Mouse (Mus musculus) brown adipose tissue, adult 24 weeks (tissue): ENCODE data around the gene Dcx. TPM values are rescaled to one million over a fixed set of nuclear protein-coding genes. Genes with fewer than 3 reads are reported as not detected.

ENCODE experiments used
- H3K27ac ChIP-seq: fragments of 200-500 bp; replicated peaks from 2 replicates; pipeline ENCODE4 v1.5.1; 2012; ENCODE audit warnings: low read depth, mild to moderate bottlenecking, low read length
- H3K4me1 ChIP-seq: fragments of 200-500 bp; 2 replicates; pipeline ENCODE4 v1.6.1; 2012; ENCODE audit warnings: low read length, mixed read lengths; ENCODE audit not compliant: control insufficient read depth, insufficient read depth, insufficient read length
- H3K4me3 ChIP-seq: fragments of 200-500 bp; 2 replicates; pipeline ENCODE4 v1.5.1; 2012; ENCODE audit warnings: low read depth, mild to moderate bottlenecking, low read length, moderate library complexity; ENCODE audit not compliant: insufficient read depth
- polyA plus RNA-seq: library from polyadenylated mRNA; stranded (reverse); fragments of >200 nt; gene quantifications from 2 replicates; pipeline ENCODE4 v1.2.4, GENCODE M21; 2012; ENCODE audit not compliant: missing spikeins, insufficient read depth, insufficient read length

Dcx gene
- polyA plus RNA-seq, 1 experiment, result not detected

DNA sequence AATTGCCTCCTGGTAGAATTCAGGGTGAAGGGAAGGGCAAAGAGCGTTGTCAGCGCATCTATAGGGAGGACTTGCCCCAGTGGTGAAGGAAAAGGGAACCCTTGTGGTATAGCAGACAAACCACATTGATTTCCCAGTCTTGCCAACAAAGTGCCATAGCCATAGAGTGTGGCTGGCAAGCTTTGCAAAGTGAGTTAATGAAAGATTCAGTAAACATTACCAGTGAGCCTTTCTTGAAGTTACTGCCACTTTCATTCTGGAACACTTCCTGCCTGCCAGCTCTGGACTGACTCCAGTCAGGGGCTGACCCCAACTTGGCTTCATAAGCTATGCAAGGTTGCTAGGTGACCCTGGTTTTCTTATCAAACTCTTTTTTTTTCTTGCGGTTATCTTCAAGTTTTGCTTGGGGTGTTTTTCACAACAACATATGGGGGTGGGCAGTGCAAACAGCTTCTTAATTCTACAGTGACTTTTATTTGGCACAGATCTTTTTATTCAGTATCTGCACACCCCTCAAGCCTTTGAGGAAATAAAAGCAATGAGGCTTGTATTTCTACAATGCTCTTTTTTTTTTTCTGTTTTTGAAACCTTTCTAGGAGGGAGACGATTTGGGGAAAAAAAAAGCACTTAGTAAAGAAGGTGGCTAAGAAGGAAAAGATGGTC is 51.2 kb downstream of the Dcx start:
- Histone ChIP-seq H3K4me3 (no peak overlapping the region), H3K4me1 (no peaks in the 10 kb centered on the region), H3K27ac (no peak overlapping the region)

GRCm38 (mm10) chrX:143879631-143880030 is 53.5 kb downstream of the Dcx start:
- Histone ChIP-seq H3K4me1 (no peaks in the 10 kb centered on the region), H3K27ac (no peak overlapping the region), H3K4me3 (no peak overlapping the region)

DNA sequence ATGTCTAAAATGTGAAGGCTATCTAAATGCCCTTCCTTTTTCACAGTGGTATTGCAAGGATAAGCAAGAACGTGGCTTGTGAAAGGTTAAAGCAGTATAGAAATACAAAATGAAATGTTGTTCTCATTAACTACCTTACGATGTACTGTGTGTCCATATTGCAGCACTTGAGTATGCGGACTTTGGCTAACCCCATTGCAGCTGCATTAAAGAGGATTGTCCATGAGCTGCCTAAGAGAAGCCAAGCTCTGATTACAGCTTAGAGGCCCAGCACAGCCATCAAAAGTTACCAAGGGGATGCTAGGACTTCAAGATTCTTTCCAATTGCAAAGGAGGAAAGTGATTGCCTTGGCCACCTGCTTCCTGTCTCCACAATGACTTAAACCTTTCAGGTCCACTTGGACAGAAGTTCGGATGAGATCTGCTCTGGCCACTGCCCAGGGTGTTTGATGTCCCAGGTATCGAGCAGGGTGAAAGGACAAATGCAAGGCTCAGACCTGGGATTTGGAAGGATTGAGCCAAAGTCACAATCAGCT is 65.9 kb downstream of the Dcx start:
- H3K4me1 ChIP-seq, result no peaks in the 10 kb centered on the region
- no peak overlapping the region for H3K27ac ChIP-seq
- H3K4me3 ChIP-seq, result no peak overlapping the region

DNA sequence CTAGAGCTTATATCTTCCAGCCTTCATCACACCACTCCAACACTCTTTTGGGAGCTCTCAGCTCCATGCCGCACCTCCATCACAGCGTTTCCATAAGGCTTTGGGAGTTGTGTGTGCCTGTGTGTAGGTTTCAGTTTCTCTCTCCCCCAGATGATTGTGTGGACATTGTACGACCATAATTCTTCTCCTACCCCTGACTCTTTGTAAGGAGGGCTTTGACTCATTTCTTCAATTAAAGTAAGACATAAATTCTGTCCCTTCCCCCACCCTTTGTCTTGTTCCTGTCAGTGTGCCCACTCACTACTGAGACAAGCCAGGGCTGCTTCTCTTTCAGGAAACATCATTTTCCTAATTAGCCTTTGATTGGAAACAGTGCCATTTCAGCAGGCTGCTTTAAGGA is 81.8 kb downstream of the Dcx start:
- H3K27ac ChIP-seq, result no peak overlapping the region
- H3K4me1 ChIP-seq, result no peaks in the 10 kb centered on the region
- no peak overlapping the region for H3K4me3 ChIP-seq

DNA sequence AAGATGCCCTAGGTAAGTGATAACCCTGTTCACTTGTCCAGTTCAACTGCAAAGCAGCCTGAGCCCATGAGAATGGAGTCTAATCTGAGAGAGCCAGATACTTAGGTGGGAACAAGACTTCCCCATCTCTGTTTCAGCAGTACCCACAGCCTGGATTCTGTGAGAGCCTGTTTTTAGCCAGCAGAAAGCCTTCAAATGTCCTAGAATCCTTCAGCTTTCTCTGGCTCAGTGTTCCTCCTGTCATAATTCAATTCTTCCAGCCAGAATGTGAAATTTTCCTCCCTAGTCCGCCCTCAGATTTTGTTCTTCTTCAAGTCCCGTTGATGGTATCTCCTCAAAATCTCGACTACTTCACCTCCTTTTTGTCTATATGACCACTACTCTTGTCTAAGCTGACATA is 83.1 kb downstream of the Dcx start:
- Histone ChIP-seq H3K4me1 (no peaks in the 10 kb centered on the region), H3K27ac (no peak overlapping the region), H3K4me3 (no peak overlapping the region)

GRCm38 (mm10) chrX:143846637-143847036 is 86.5 kb downstream of the Dcx start:
- H3K4me3 ChIP-seq, result no peak overlapping the region
- no peak overlapping the region for H3K27ac ChIP-seq
- no peaks in the 10 kb centered on the region for H3K4me1 ChIP-seq

DNA sequence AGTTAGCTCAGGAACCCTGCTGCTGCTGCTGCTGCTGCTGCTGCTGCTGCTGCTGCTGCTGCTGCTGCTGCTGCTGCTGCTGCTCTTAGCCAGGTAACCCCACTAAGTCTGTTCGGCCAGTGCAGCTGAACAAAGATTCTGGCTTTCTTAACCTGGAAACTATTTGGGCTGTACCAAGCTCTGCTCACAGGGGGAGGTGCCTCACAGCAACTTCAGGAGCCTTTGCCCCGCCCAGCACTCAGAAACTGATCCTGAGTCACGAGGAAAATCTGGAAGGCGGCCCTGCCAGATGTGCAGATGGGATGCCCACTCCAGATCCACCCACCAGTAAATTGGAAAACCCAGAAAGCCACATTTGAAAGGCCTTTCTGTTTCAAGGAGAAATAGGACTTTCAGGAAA is 105.9 kb downstream of the Dcx start, which contains the start of gene Capn6:
TSS of gene Capn6 (minus strand) at position 203 of the 400 bp plus-strand sequence.
- H3K4me1 ChIP-seq, result no peaks in the 10 kb centered on the region
- no peak within 1 kb of the TSS for H3K4me3 ChIP-seq
- no peak within 1 kb of the TSS for H3K27ac ChIP-seq

GRCm38 (mm10) chrX:143826521-143826920 is 106.6 kb downstream of the Dcx start:
- H3K27ac ChIP-seq, result no peak overlapping the region
- H3K4me1 ChIP-seq, result no peaks in the 10 kb centered on the region
- no peak overlapping the region for H3K4me3 ChIP-seq

GRCm38 (mm10) chrX:143818961-143819360 is 114.2 kb downstream of the Dcx start:
- Histone ChIP-seq H3K27ac (no peak overlapping the region), H3K4me3 (no peak overlapping the region), H3K4me1 (no peaks in the 10 kb centered on the region)

DNA sequence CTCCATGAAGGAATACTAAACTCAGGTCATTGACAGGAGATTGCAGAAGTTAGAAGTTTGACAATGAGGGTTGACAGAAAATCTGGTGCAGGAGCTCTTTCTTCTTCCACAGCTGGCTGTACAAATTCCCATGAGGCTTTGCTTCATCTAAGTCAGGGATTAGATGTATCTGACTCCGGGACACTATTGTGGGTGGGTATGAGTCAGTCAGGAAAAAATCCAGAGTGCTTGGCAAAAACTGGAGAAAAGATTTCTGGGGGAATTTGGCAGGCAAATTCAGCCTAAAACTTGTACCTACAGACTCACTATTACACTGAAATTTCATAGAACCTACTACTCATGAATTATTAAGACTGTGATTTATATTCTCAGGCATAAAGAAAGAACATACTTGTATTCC is 117.2 kb downstream of the Dcx start:
- no peaks in the 10 kb centered on the region for H3K4me1 ChIP-seq
- H3K4me3 ChIP-seq, result no peak overlapping the region
- no peak overlapping the region for H3K27ac ChIP-seq

Other genes with a start within 250 kb of the Dcx start
- 0.33 TPM in 1 of 2 replicates, not detected in the other for gene Capn6, start 105.9 kb downstream of the Dcx start, polyA plus RNA-seq
- gene A730046J19Rik, start 220.4 kb upstream of the Dcx start, polyA plus RNA-seq, result not detected in 2 replicates